Mouse (Mus musculus) testis, adult 2 months (tissue): ENCODE results near the gene Pgam5. TPM values are rescaled to one million over a fixed set of nuclear protein-coding genes. Genes with fewer than 3 reads are reported as not detected.

ENCODE experiments used
- H3K27ac ChIP-seq: fragments of 200-500 bp; 2 replicates; pipeline ENCODE4 v1.5.1; 2012; ENCODE audit warnings: low read depth, low read length; ENCODE audit not compliant: control insufficient read depth, insufficient read depth
- H3K27me3 ChIP-seq: fragments of 200-500 bp; 2 replicates; pipeline ENCODE4 v1.6.1; 2012; ENCODE audit warnings: mild to moderate bottlenecking, low read length, moderate library complexity; ENCODE audit not compliant: control insufficient read depth, insufficient read depth
- H3K36me3 ChIP-seq: fragments of 200-500 bp; 2 replicates; pipeline ENCODE4 v1.6.1; 2012; ENCODE audit warnings: mild to moderate bottlenecking, low read length; ENCODE audit not compliant: control insufficient read depth, insufficient read depth
- H3K4me1 ChIP-seq: fragments of 200-500 bp; 2 replicates; pipeline ENCODE4 v1.6.1; 2012; ENCODE audit warnings: low read length; ENCODE audit not compliant: control insufficient read depth, insufficient read depth
- H3K4me3 ChIP-seq: fragments of 200-500 bp; 2 replicates; pipeline ENCODE4 v1.5.1; 2012; ENCODE audit warnings: low read depth, mild to moderate bottlenecking, low read length, moderate library complexity, mixed read lengths; ENCODE audit not compliant: control insufficient read depth
- CTCF ChIP-seq: fragments of 200-500 bp; IDR thresholded peaks from 2 replicates; pipeline ENCODE4 v1.5.1; 2012; ENCODE audit warnings: low read depth, mild to moderate bottlenecking, inconsistent platforms, low read length, moderate library complexity; ENCODE audit not compliant: control insufficient read depth, insufficient read depth, insufficient replicate concordance
- POLR2A ChIP-seq: fragments of 200-500 bp; IDR thresholded peaks from 2 replicates; pipeline ENCODE4 v1.6.1; 2012; ENCODE audit warnings: low read depth, mild to moderate bottlenecking, inconsistent platforms, low read length, moderate library complexity; ENCODE audit not compliant: control insufficient read depth
- polyA plus RNA-seq: library from polyadenylated mRNA; depleted of rRNA; stranded (reverse); fragments of >200 nt; gene quantifications from 2 replicates; pipeline ENCODE4 v1.2.3, GENCODE M21; 2012

Pgam5 gene
- polyA plus RNA-seq, 1 experiment: 17.4 TPM

GRCm38 (mm10) chr5:110286446-110287083 is 16.9 kb upstream of the Pgam5 start:
- no peak for TF ChIP-seq POLR2A
- TF ChIP-seq CTCF: no peak
- H3K27ac ChIP-seq: peak overlapping the region; percentile 56

GRCm38 (mm10) chr5:110285770-110286445 is 16.2 kb upstream of the Pgam5 start, which contains the start of the genes Pxmp2 and Pole:
Gene Pxmp2, minus strand, starts transcription at chr5:110286186.
Gene Pole, plus strand, starts transcription at chr5:110286306.
- no peaks in the 10 kb centered on the region for H3K36me3 ChIP-seq
- peak within 1 kb of the TSS; percentile 91 for H3K4me3 ChIP-seq
- H3K27me3 ChIP-seq: no peaks in the 10 kb centered on the region
- peaks cover 6% of the 10 kb centered on the region for H3K4me1 ChIP-seq
- peak; percentile 58 for TF ChIP-seq POLR2A
- TF ChIP-seq CTCF: no peak
- peak within 1 kb of the TSS; percentile 56 for H3K27ac ChIP-seq

More at GRCm38 (mm10) chr5:110286446-110287083, 16.9 kb upstream of the Pgam5 start:
- Histone ChIP-seq H3K27me3 (no peaks in the 10 kb centered on the region), H3K4me3 (peak overlapping the region; percentile 91), H3K36me3 (no peaks in the 10 kb centered on the region), H3K4me1 (peaks cover 6% of the 10 kb centered on the region)

GRCm38 (mm10) chr5:110285156-110285555 is 15.4 kb upstream of the Pgam5 start:
- no peak overlapping the region for H3K27ac ChIP-seq
- H3K4me1 ChIP-seq: peaks cover 6% of the 10 kb centered on the region
- no peak for TF ChIP-seq POLR2A
- TF ChIP-seq CTCF: no peak
- H3K27me3 ChIP-seq: no peaks in the 10 kb centered on the region
- peak overlapping the region; percentile 52 for H3K4me3 ChIP-seq
- no peaks in the 10 kb centered on the region for H3K36me3 ChIP-seq

- Histone ChIP-seq H3K36me3 (no peaks in the 10 kb centered on the region), H3K4me1 (peaks cover 6% of the 10 kb centered on the region), H3K4me3 (no peak overlapping the region), H3K27ac (no peak overlapping the region), H3K27me3 (no peaks in the 10 kb centered on the region)
- no peak; the same call in 1 of the 2 replicates for TF ChIP-seq CTCF
- TF ChIP-seq POLR2A: no peak
Measured at GRCm38 (mm10) chr5:110284536-110284935, 14.8 kb upstream of the Pgam5 start.

GRCm38 (mm10) chr5:110281984-110282383 is 12.3 kb upstream of the Pgam5 start:
- H3K27me3 ChIP-seq: no peaks in the 10 kb centered on the region
- H3K4me1 ChIP-seq: peaks cover 6% of the 10 kb centered on the region
- no peaks in the 10 kb centered on the region for H3K36me3 ChIP-seq
- H3K27ac ChIP-seq: no peak overlapping the region
- TF ChIP-seq CTCF (no peak), POLR2A (no peak)
- H3K4me3 ChIP-seq: no peak overlapping the region

GRCm38 (mm10) chr5:110276910-110277309 is 7.2 kb upstream of the Pgam5 start:
- Histone ChIP-seq H3K4me1 (no peaks in the 10 kb centered on the region), H3K27ac (no peak overlapping the region), H3K36me3 (no peaks in the 10 kb centered on the region), H3K27me3 (no peaks in the 10 kb centered on the region), H3K4me3 (no peak overlapping the region)
- no peak for TF ChIP-seq POLR2A
- TF ChIP-seq CTCF: no peak

GRCm38 (mm10) chr5:110276391-110276790 is 6.7 kb upstream of the Pgam5 start:
- Histone ChIP-seq H3K4me1 (no peaks in the 10 kb centered on the region), H3K27ac (no peak overlapping the region), H3K4me3 (no peak overlapping the region; the same call in 1 of the 2 replicates), H3K27me3 (no peaks in the 10 kb centered on the region), H3K36me3 (no peaks in the 10 kb centered on the region)
- TF ChIP-seq POLR2A (no peak), CTCF (no peak)

- Histone ChIP-seq H3K27me3 (no peaks in the 10 kb centered on the region), H3K27ac (no peak overlapping the region), H3K4me3 (no peak overlapping the region), H3K36me3 (no peaks in the 10 kb centered on the region), H3K4me1 (peaks cover 2% of the 10 kb centered on the region)
- TF ChIP-seq POLR2A (no peak), CTCF (no peak)
Measured at GRCm38 (mm10) chr5:110274846-110275245, 5.1 kb upstream of the Pgam5 start.
